41 mouse cellular contexts compared by ENCODE assay signal in the genomic region with DNA sequence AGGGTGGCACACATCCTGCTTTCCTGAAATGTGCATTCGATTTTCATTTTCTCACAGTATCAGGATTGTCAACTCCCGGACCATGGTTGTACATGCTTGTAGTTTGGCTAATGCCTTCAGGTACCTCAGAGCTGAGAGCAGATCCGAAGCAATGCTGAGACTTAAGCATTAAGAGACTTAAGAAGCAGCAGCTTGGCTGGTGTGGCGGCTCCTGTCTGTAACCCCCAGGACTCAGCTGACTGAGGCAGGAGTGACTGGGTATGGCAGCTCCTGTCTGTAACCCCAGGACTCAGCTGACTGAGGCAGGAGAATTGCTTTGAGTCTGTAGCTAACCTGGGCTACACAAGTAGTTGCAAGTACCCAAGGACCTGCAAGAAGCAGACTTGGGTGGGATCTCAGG. TPM values are rescaled to one million over a fixed set of nuclear protein-coding genes. Genes with fewer than 3 reads are reported as not detected.
"Had no signal": no experiment of that assay in that cellular context is flagged by ENCODE, and none has a peak within 500 bp of the region (broad histone marks: within the 10 kb centered on the region; RNA-seq: fewer than 3 reads in every experiment).

No protein-coding gene starts in this region.

- H3K9me3 ChIP-seq: heart, embryonic 13.5 days; heart, embryonic 15.5 days; kidney, embryonic 15.5 days; limb, embryonic 13.5 days; limb, embryonic 15.5 days; liver, embryonic 12.5 days had no signal

- DNase-seq: forebrain, postnatal 0 days; gastrocnemius, postnatal 14 days; gastrocnemius, postnatal 36 days; heart, adult 18-20 months; heart, postnatal 14 days; heart, postnatal 36 days; kidney, adult 11 months; kidney, adult 2 months; kidney, postnatal 14 days; kidney, postnatal 36 days; layer of hippocampus, adult 9-11 months; layer of hippocampus, postnatal 36 days; left cerebral cortex, postnatal 4 days had no signal

- H3K9ac ChIP-seq: forebrain, postnatal 0 days; heart, embryonic 13.5 days; heart, embryonic 15.5 days; hindbrain, embryonic 14.5 days; kidney, embryonic 15.5 days; limb, embryonic 13.5 days; limb, embryonic 15.5 days; liver, embryonic 12.5 days; liver, embryonic 14.5 days had no signal

- H3K4me3 ChIP-seq: heart, embryonic 13.5 days; heart, embryonic 15.5 days; kidney, embryonic 15.5 days; limb, embryonic 13.5 days; limb, embryonic 15.5 days; liver, embryonic 12.5 days had no signal

- H3K4me2 ChIP-seq: heart, embryonic 11.5 days; heart, embryonic 13.5 days; heart, embryonic 15.5 days; hindbrain, embryonic 14.5 days; kidney, embryonic 15.5 days; limb, embryonic 13.5 days; limb, embryonic 15.5 days; liver, embryonic 12.5 days had no signal

- ATAC-seq: forebrain, postnatal 0 days; hindbrain, embryonic 16.5 days; intestine, embryonic 16.5 days; liver, embryonic 12.5 days had no signal

- H3K27ac ChIP-seq: heart, embryonic 13.5 days; heart, embryonic 15.5 days; hindbrain, embryonic 14.5 days; kidney, embryonic 15.5 days; kidney, postnatal 0 days; limb, embryonic 13.5 days; limb, embryonic 15.5 days; liver, embryonic 12.5 days; liver, embryonic 14.5 days had no signal

RNA-seq across cellular contexts. Expression of a gene that starts 3.3 kb away (rescaled TPM):
- total RNA-seq: gastrocnemius, adult 18-20 months; gastrocnemius, adult 8-10 months; gastrocnemius, postnatal 14 days; gastrocnemius, postnatal 36 days; heart, adult 18-20 months; heart, postnatal 14 days; heart, postnatal 36 days; hematopoietic stem cell, adult 5-6 weeks; layer of hippocampus, adult 8-10 months; left cerebral cortex, adult 18-20 months; liver, adult 2 months had no signal
- polyA plus RNA-seq: gonadal fat pad, adult 2 months; heart, embryonic 13.5 days; heart, embryonic 15.5 days; heart, postnatal 0 days; intestine, embryonic 14.5 days; intestine, embryonic 16.5 days; kidney, adult 2 months; kidney, embryonic 15.5 days; kidney, postnatal 0 days; large intestine, adult 2 months; limb, embryonic 11.5 days; limb, embryonic 13.5 days; limb, embryonic 15.5 days; liver, adult 2 months; liver, embryonic 12.5 days; liver, embryonic 14.5 days had no signal

RNA-seq across cellular contexts. Expression of a gene that starts 36.8 kb away (rescaled TPM):
- total RNA-seq: heart, adult 18-20 months; heart, postnatal 14 days; heart, postnatal 36 days; hematopoietic stem cell, adult 5-6 weeks; liver, adult 2 months had no signal
- polyA plus RNA-seq: liver, embryonic 14.5 days had no signal

RNA-seq across cellular contexts. Expression of a gene that starts 47.6 kb away (rescaled TPM):
- total RNA-seq: forebrain, postnatal 0 days; gastrocnemius, adult 18-20 months; gastrocnemius, adult 8-10 months; gastrocnemius, postnatal 14 days; gastrocnemius, postnatal 36 days; heart, adult 18-20 months; heart, postnatal 14 days; heart, postnatal 36 days; hematopoietic stem cell, adult 5-6 weeks; layer of hippocampus, adult 18-20 months; layer of hippocampus, postnatal 14 days; layer of hippocampus, postnatal 36 days; left cerebral cortex, adult 18-20 months; left cerebral cortex, adult 8-10 months; left cerebral cortex, postnatal 10 days; left cerebral cortex, postnatal 25 days; left cerebral cortex, postnatal 4 days; liver, adult 2 months had no signal
- polyA plus RNA-seq: forebrain, postnatal 0 days; gonadal fat pad, adult 2 months; heart, embryonic 11.5 days; hindbrain, embryonic 14.5 days; hindbrain, embryonic 16.5 days; kidney, embryonic 15.5 days; limb, embryonic 11.5 days; limb, embryonic 15.5 days; liver, adult 2 months; liver, embryonic 12.5 days; liver, embryonic 14.5 days had no signal
